Mouse (Mus musculus): ENCODE results near the gene Pdx1.

Gene Pdx1

GRCm38 (mm10) chr5:147284365-147284764 is 14.6 kb downstream of the Pdx1 start:
- no peak for DNase-seq

- DNase-seq, result no peak
These were observed 22.2 kb downstream of the Pdx1 start for GRCm38 (mm10) chr5:147291764-147292505.

- DNase-seq, result no peak
These were observed 22.9 kb downstream of the Pdx1 start for GRCm38 (mm10) chr5:147292506-147293120.

- DNase-seq, result peak; percentile 44 to 65
These were observed 23.6 kb downstream of the Pdx1 start for GRCm38 (mm10) chr5:147293127-147293910.

GRCm38 (mm10) chr5:147294121-147294520 is 24.4 kb downstream of the Pdx1 start:
- peak in 1 of 2 experiments; percentile 32 for DNase-seq

- DNase-seq, result no peak
These were observed 27.5 kb downstream of the Pdx1 start for GRCm38 (mm10) chr5:147297249-147297648.

GRCm38 (mm10) chr5:147299255-147300000 is 29.7 kb downstream of the Pdx1 start:
- peak; percentile 41 to 57 for DNase-seq

GRCm38 (mm10) chr5:147300001-147300363 is 30.2 kb downstream of the Pdx1 start:
- no peak for DNase-seq

GRCm38 (mm10) chr5:147300917-147301780 is 31.4 kb downstream of the Pdx1 start:
- DNase-seq, result no peak

- no peak for DNase-seq
These were observed 32.0 kb downstream of the Pdx1 start for GRCm38 (mm10) chr5:147301781-147302070.

GRCm38 (mm10) chr5:147302141-147302540 is 32.4 kb downstream of the Pdx1 start:
- DNase-seq, result no peak

- DNase-seq, result no peak
These were observed 33.1 kb downstream of the Pdx1 start for GRCm38 (mm10) chr5:147302746-147303400.

- DNase-seq, result no peak
These were observed 34.8 kb downstream of the Pdx1 start for GRCm38 (mm10) chr5:147304276-147305155.

- no peak for DNase-seq
These were observed 35.4 kb downstream of the Pdx1 start for GRCm38 (mm10) chr5:147305166-147305565.

- DNase-seq, result no peak
These were observed 36.3 kb downstream of the Pdx1 start for GRCm38 (mm10) chr5:147305856-147306637.

GRCm38 (mm10) chr5:147306638-147307397 is 37.1 kb downstream of the Pdx1 start, which contains the start of gene Cdx2:
TSS of gene Cdx2 (minus strand) at chr5:147307270.
- DNase-seq, result peak in 1 of 2 experiments; percentile 21

- DNase-seq, result no peak
These were observed 37.6 kb downstream of the Pdx1 start for GRCm38 (mm10) chr5:147307398-147307785.

- DNase-seq, result no peak
These were observed 38.7 kb downstream of the Pdx1 start for GRCm38 (mm10) chr5:147308451-147308850.

GRCm38 (mm10) chr5:147309786-147310185 is 40.0 kb downstream of the Pdx1 start:
- DNase-seq, result no peak
